Mouse (Mus musculus): Measurements from ENCODE around the gene Nek6. TPM values are rescaled to one million over a fixed set of nuclear protein-coding genes. Genes with fewer than 3 reads are reported as not detected.

The Nek6 gene
- total RNA-seq, 2 experiments from 2014 or later = 7.9 to 9.1 TPM

DNA sequence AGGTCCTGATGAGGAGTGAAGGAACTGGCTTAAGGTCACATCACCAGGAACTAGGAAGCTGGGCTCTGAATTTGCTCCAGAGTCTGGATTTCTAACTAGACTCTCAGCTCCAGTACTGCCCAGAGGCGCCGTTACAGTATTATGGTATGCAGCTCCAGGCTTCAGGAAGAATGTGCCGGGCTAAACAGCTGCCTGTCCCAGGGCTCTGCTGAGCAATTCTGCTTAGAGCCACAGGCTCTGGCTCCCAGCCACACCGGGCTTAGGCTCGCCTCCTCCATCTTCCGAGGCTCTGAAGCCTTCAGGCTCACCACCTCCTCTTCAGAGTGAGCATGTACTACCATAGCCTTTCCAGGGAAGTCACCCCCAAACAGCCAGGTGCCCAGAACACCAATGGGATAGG, 7.1 kb upstream of the Nek6 start:
- DNase-seq = peak; percentile 44 to 46
- intact Hi-C loops (cut with DNase I) = no loop called here

- DNase-seq = no peak
- intact Hi-C loops (cut with DNase I) = loop anchor here (5.0 kb wide), 1 partner anchor 35 kb away; no protein-coding TSS in a partner anchor
These were observed 4.3 kb upstream of the Nek6 start for GRCm38 (mm10) chr2:38507181-38507580.

GRCm38 (mm10) chr2:38509004-38509719, 2.3 kb upstream of the Nek6 start:
- intact Hi-C loops (cut with DNase I) = loop anchor here (5.0 kb wide), 1 partner anchor 37 kb away; no protein-coding TSS in a partner anchor

DNA sequence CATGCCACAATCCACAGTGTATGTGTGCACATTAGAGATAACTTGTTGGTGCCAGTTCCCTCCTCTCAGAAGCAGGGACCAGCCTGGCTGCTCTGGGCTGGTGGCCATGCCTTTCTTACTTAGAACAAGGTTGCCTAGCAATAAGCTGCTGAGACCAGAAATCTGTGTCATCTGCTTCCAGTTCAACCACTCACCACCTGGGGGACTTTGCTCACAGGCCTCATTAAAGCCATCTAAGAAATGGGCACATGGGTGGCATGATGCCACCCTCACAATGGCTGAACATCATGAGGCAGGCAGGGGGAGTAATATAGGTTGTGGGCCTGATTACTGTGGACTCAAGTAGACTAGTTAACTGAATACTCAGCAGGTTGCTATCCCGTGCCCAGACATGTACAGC, 1.3 kb upstream of the Nek6 start:
- intact Hi-C loops (cut with DNase I) = loop anchor here (5.0 kb wide), 1 partner anchor 77 kb away; no protein-coding TSS in a partner anchor
- DNase-seq = no peak

More at GRCm38 (mm10) chr2:38509004-38509719, 2.3 kb upstream of the Nek6 start:
- no peak for DNase-seq

- peak; percentile 76 to 79 for DNase-seq
- intact Hi-C loops (cut with DNase I) = loop anchor here (5.0 kb wide), 1 partner anchor 75 kb away; no protein-coding TSS in a partner anchor
These were observed 1.1 kb downstream of the Nek6 start for GRCm38 (mm10) chr2:38512308-38513182.

GRCm38 (mm10) chr2:38513183-38513529, 1.7 kb downstream of the Nek6 start:
- intact Hi-C loops (cut with DNase I) = loop anchor here (5.0 kb wide), 1 partner anchor 74 kb away; no protein-coding TSS in a partner anchor
- DNase-seq = no peak

DNA sequence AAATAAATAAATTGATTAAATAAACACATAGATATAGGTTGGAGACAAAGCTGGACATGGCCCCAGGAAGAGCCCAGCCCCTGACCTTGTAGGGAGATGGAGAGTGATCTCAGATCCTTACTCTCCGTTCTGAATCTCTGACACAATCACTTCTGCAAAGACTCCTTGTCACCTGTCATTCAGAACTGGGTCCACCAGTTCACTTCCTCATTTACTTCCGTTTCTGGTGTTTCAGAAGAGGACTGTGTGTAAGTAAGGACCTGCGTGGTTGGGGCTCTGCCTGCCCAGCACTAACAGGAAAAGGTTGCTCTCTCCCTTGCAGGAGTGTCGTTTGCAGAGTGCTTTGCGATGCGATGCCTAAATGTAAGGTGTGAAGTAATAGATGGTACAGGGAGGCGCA, 3.0 kb downstream of the Nek6 start:
- intact Hi-C loops (cut with DNase I) = loop anchor here (5.0 kb wide), 1 partner anchor 73 kb away; no protein-coding TSS in a partner anchor
- DNase-seq = no peak

- intact Hi-C loops (cut with DNase I) = no loop called here
- no peak for DNase-seq
These were observed 4.0 kb downstream of the Nek6 start for GRCm38 (mm10) chr2:38515446-38515845.

DNA sequence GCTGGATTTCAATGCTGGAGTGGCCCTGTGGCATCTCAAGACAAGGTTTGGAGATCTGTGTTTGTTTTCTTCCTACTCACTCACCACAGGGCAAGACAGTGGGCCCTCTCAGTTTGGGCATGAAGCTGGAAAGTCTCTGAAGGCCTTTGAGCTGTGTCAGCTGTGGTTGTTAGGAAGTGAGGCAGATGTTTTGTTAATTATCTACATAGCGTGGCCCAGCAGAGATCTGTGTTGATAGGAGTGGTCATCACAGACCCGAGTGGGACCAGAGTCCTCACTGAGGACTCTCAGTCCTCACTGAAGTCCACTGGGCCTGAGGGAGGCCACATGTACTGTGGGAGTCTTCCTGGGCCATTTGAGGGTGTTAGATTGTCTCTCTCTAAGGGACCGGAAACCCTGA, 5.0 kb downstream of the Nek6 start:
- no peak for DNase-seq
- intact Hi-C loops (cut with DNase I) = no loop called here

DNA sequence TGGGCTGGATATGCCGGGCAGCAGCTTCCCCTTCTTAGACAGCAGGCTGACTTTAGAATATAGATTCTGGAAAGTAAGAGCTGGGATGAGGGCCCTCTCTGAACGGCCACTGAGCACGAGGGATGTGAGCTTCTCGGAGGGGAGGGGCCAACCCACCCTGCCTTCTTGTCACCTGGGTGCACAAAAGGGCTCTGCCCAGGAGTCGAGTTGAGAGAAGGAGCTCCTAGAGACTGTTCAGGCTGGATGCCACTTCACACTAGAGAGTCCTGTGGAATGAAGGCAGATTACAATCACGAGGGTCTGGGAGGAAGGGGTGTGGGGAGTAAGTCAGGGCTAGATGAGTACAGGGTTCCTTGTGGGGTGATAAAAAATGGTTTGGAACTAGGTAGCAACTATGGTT, 5.6 kb downstream of the Nek6 start:
- intact Hi-C loops (cut with DNase I) = no loop called here
- no peak for DNase-seq

GRCm38 (mm10) chr2:38518719-38519118, 7.3 kb downstream of the Nek6 start:
- DNase-seq = no peak
- intact Hi-C loops (cut with DNase I) = no loop called here

GRCm38 (mm10) chr2:38519934-38520333, 8.5 kb downstream of the Nek6 start:
- no peak for DNase-seq
- intact Hi-C loops (cut with DNase I) = no loop called here

GRCm38 (mm10) chr2:38521618-38522017, 10.2 kb downstream of the Nek6 start:
- intact Hi-C loops (cut with DNase I) = no loop called here

GRCm38 (mm10) chr2:38522354-38522753, 10.9 kb downstream of the Nek6 start:
- no peak for DNase-seq
- intact Hi-C loops (cut with DNase I) = no loop called here

More at GRCm38 (mm10) chr2:38521618-38522017, 10.2 kb downstream of the Nek6 start:
- DNase-seq = no peak

DNA sequence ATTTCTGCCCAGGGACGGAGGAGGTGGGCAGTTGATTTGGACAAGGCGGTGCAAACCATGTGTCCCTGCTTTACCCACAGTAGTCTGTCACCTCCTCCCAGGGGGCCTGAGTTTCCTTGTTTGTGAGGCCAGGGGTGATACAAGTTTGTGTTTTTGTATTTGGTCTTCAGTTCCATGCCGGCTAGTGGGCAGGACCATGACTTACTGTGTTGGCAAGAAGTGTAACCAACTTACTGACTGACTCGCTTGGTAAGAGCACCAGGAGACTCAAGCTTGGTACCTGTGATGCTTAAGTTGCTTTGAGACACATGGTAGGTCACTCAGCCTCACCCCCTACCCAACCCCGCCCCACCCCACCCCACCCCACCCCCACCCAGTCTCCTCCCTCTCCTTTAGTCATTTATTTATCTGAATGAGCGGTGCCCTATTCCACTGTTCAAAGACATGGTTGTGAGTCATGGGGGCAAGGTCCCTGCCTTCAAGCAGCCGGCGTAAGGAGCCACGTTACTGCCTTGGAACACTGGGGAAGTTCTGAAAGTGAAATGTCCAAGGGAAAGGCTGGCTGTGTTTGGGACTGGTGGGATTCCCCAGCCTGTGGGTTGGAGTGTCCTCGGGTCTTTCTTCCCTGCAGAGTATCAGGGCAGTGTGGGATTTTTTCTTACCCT, 12.5 kb downstream of the Nek6 start:
- no peak for DNase-seq
- intact Hi-C loops (cut with DNase I) = no loop called here

DNA sequence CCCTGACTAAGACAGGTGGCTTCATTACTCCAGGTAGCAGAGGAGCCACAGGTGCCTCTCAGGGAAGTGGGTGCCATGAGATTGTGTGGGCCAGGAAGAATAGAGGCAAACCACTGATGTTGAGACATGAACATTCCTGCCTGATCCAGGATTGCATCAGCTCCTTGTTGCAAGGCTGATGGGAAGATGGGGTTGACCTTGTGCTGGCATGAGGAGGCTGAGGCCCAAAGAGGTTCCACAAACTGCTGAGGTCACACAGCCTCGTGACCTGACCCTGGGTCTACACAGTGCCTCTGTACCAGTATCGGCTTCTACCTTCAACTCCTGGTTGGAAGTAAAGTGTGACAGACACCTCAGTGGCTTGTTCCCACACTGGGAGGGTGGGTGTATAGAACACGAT, 13.6 kb downstream of the Nek6 start:
- DNase-seq = no peak
- intact Hi-C loops (cut with DNase I) = no loop called here

DNA sequence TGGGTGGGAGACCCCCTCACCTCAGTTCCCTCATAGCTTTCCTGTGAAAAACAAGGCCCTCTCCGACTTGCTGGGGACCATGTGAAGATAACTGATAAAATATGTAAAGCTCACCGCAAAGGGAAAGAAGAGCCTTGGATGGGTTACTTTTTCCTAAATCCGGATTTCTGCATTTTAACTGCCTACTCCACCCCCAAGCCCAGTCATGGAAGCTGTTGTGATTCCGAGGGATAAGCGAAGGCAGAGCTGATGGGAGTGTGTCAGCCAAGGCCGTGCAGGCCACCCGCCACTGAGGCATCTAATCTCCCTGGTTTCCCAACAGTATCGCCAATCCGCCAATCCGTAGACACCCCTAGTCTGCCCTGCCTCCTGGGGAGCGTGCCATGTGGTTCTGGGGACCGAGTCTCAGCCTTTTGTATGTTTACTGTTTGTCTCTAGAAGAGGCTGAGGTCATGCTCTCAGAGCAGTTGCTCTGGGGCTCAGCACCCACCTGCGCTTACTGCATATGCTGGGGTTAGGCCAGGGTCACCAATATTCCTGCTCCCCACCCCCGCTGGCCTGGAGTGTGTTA, 18.2 kb downstream of the Nek6 start:
- DNase-seq = no peak
- intact Hi-C loops (cut with DNase I) = no loop called here

- DNase-seq = peak; percentile 43 to 57
- intact Hi-C loops (cut with DNase I) = no loop called here
These were observed 19.5 kb downstream of the Nek6 start for GRCm38 (mm10) chr2:38530955-38531381.

DNA sequence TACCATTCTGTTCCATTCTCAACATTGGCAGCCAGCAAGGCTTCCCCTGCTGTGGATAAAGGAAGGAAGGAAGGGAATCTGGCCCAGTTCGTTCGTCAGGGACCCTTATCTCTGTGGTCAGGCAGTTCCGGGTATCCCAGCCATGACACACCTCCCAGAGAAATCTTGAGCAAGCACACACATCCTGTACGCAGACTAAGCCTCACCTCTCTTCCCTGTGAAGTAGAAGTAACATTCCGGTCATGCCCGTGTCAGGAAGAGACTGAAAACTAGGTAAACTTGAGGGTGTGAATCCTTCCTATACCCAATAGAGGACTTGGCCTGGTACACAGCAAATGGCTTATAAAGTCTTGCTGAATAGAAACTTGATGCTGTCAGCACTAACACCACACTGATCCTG, 21.9 kb downstream of the Nek6 start:
- peak; percentile 62 to 66 for DNase-seq
- intact Hi-C loops (cut with DNase I) = no loop called here

DNA sequence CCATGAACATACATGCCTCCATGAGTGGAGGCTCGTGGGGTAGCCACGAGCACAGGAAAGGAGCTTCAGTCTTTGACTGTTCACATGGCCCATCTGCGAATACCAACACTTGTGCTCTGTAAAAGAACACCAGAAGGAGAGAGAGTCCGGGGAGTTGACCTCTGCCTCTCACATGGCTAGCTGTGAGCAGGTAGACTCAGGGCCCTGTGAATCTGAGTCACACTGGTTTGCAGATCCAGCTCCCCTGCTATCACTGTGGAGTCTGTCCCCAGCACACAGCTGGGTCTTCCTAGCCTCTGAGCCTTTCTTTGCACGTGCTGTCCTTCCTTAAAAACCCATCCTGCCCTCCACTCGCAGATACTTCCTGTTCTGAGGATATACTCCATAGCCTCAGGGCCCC, 22.3 kb downstream of the Nek6 start:
- intact Hi-C loops (cut with DNase I) = no loop called here
- no peak for DNase-seq
